Mouse (Mus musculus): ENCODE measurements around the gene Cyba. TPM values are rescaled to one million over a fixed set of nuclear protein-coding genes. Genes with fewer than 3 reads are reported as not detected.
A peak's percentile ranks its signal among the peaks of the same experiment; 100 is the strongest.

The Cyba gene
- total RNA-seq (2021): 10 to 100 TPM; 10.8 to 11.3 TPM
- long read RNA-seq, partial matches to known transcripts: 1 of 5 reads
- long read RNA-seq, other reads (novel, unspliced or antisense): 0 of 5 reads

DNA sequence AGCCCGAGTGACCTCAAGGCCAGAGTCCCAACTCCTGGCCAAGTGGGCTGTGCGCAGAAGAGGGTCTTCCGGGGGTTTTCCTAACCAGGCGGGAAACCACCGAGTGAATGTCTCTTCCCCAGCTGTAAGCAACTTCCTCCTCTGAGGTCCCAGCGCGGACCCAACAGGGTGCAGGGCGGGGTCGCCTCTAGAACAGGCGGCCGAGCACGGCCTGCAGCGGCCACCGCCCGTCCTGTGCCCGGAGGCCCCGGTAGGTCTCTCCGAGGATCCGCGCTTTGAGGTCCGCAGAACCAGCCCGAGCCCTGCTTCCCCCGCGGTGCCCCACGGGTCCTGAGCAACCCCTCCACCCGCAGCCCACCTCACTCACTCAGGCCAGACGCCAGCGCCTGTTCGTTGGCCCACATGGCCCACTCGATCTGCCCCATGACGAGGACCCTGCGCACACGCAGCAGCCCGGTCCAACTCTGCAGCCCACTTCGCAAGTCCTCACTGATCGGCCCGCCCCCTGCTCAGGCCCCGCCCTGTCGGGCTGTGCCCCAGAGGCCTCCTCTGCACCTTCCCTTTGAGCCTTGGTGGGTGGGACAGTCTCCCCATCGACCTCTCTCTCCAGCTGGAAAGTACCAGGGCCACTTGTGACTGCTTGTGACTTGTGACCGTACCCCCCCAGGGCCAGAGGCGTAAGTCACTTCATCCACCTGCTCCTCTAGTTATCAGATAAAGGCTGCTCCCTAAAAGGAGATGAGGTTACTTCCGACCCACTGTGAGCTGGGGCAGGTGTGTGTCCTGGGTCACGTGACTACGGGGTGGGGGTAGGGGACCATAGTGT, at the start of gene Cyba:
TSS of gene Cyba (minus strand) at position 488 of the 826 bp plus-strand sequence.
- no peak for DNase-seq (ENCODE audit: low spot score in 2 of 2)

GRCm38 (mm10) chr8:122482448-122482847, 49.7 kb upstream of the Cyba start:
- no peak for DNase-seq (ENCODE audit: low spot score in 2 of 2)

GRCm38 (mm10) chr8:122475580-122476320, 43.0 kb upstream of the Cyba start, which contains the start of the genes Rnf166 and Ctu2:
Gene Rnf166, minus strand, starts transcription at chr8:122476064.
Gene Ctu2, plus strand, starts transcription at chr8:122476143.
- DNase-seq (ENCODE audit: low spot score in 2 of 2): peak; percentile 83 to 92

DNA sequence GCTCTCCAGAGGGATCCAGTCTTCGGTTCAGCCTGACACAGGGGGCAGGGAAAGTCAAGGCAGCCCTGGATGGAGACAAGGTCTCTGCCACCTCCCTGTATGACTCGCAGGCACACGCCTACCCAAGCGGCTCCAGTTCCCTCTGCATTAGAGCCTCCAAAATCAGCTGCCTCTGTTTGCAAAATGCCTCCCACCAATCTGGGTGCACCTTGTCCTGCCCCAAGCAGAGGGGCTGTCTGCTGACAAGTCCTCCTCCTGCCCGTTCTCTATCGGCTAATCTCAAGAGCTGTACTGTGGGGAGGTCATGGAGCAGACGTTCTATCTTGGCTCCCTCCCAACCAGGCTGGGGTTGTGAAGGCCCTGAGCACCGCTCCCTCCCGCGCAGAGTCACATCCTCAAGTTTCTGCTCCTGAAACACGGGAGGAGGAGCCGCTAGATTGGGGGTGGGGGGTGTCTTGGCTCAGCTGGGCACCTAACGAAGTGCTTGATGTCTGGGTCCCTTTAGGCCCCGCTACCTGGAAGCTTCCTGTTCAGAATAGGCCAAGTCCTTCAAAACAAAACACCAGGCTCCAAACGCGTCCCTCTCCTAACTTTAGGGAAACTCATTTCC, 42.3 kb upstream of the Cyba start:
- peak in 1 of 2 experiments; percentile 39 for DNase-seq (ENCODE audit: low spot score in 2 of 2)

DNA sequence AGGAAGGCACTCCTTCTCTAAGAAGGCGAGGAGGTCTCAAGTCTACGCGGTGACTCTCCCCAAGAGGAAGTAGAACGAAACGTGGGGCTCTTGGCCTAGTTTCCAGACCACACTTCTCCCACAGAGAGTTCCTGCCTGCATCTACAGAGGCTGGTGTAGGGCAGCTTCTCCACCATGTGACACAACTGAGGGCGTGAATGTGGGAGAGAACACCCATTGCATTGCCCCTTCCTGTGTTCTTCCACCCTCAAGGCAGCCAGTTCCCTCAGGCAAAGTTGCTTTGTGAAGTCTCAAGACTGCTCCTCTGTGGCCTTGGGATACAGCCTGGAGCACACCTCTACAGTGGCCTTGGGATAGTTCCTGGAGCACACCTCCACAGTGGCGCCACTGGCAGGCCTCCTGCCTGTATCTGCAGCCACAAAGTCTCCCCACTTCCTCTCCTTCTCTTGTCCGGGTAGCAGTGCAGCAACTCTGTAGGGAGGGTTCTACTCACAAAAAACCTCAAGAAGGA, 41.2 kb upstream of the Cyba start:
- DNase-seq (ENCODE audit: low spot score in 2 of 2): no peak

DNA sequence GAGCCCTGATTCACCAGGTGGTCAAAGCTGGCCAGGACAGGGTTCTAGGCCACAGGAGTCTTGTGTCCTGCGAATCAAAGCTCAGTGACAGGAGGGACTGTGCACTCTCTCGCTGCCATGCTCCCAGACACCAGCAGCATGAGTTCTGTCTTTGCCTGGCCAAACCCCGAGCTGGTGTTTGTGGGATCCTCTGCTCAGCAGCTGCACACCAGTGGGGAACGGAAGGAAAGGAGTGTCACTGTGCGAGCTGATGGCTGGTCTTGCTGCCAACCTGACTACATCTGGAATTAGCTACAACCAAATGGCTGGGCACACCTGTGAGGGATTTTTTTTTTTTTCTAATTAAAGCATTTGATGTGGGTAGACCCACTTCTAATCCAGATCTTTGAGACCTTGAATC, 38.0 kb upstream of the Cyba start:
- no peak for DNase-seq (ENCODE audit: low spot score in 2 of 2)

- DNase-seq (ENCODE audit: low spot score in 2 of 2): no peak
Measured at GRCm38 (mm10) chr8:122469965-122470364, 37.2 kb upstream of the Cyba start.

DNA sequence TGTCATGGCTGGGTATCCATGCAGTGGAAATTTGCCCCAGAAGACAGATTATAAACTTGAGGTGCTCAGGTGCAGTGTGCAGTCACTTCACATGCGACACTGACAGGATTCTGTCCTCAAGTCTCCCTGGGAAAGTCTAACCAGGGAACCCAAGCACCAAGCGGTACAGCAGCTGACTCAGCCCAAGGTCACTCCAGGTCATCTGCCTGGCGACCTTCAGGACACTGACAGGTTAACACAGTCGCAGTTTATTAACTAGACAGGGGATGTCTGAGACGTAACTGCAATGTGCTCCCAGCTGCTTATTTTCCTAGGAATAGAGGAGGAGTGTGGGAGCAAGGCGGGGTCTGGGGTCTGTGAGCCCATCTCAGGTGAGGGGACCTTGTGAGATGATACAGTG, 36.7 kb upstream of the Cyba start:
- no peak for DNase-seq (ENCODE audit: low spot score in 2 of 2)

- no peak for DNase-seq (ENCODE audit: low spot score in 2 of 2)
Measured at GRCm38 (mm10) chr8:122467816-122468215, 35.1 kb upstream of the Cyba start.

DNA sequence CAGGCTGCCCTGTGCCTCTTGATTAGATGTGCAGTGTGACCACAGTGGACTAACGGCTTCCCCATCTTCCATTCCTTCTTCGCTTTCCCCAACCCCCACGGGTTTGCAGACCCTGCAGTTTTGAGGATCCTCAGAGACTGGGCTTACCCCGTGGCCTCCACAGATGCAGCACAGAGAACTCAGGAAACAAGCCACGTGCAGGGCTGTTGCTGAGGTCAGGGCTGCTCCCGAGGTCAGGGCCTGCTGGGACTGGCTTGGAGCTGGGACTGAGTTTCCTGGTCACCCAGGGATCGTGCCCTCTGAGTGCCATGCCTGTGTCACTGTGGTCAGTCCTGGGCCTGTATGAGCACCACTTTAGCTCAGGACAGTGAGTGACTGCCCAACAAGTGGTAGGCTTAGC, 32.3 kb upstream of the Cyba start:
- DNase-seq (ENCODE audit: low spot score in 2 of 2): no peak

DNA sequence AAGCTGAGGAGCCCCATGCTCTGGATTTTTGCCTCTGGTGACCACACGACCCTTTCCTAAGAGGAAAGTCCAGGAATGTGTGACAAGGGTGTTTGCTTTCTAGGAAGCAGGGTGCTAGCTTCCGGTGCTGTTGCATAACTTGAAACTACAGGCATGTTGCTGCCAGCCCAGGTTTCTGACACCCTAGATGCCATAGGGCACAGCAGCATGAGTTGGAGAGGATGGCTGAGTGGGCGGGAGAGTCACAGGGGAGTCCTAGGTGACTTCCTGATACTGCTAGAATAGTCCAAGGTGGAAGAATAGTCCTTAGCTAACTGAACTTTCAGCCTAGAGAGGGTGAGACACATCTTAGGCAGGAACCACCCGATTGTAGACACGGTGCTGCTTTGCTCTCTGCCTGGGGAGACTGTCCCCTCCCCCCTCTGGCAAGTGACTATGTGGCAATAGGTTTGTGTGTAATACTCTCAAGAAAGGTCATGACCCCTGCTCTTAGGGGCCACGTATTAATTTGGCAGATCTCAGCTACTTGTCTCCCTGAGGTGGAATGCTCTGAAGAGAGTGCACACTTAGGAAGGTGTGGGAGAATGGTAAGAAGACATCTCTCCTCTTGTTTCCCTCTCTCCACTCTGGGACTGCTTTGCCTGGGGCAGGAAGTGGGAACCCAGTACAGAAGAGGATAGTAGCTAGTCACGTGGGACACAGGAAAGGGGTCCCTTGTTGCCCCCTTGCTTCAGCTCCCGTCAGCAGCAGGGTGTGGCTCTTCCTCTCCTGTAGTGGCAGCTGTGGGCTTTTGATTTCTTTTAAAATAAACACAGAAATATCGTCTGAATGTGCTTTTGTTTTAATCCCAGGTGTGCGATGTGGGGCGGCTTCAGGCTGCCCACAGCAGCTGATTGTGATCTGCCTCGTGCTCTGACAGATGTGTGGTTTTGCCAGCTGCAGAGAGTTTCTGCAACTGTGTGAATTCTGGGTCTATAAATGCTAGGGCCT, 31.2 kb upstream of the Cyba start:
- no peak for DNase-seq (ENCODE audit: low spot score in 2 of 2)

DNA sequence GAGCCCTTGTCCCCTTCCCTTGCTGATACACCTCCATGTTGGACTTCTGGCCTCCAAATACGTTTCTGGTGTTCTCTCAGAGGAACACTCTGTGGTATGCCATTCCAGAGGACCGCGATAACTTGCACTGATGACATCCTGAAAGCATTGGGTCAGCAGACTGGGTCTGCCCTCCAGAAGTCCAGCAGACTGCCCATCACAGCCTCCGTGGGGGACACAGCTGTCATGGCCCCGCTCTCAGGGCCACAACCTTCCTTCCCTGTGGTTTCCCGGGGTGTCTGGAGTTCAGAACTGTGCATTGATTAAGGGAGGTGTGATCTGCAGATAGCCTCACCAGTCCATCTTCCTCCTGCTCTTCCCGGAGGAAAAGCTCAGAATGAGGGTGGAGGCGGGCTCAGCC, 29.8 kb upstream of the Cyba start:
- no peak for DNase-seq (ENCODE audit: low spot score in 2 of 2)

- peak; percentile 52 to 75 for DNase-seq (ENCODE audit: low spot score in 2 of 2)
Measured at GRCm38 (mm10) chr8:122461473-122462148, 28.9 kb upstream of the Cyba start.

- DNase-seq (ENCODE audit: low spot score in 2 of 2): no peak
Measured at GRCm38 (mm10) chr8:122460524-122461472, 28.1 kb upstream of the Cyba start, which contains the start of gene Snai3. Gene Snai3, minus strand, starts transcription at chr8:122460733.

GRCm38 (mm10) chr8:122459990-122460389, 27.3 kb upstream of the Cyba start:
- no peak for DNase-seq (ENCODE audit: low spot score in 2 of 2)

GRCm38 (mm10) chr8:122459218-122459900, 26.6 kb upstream of the Cyba start:
- DNase-seq (ENCODE audit: low spot score in 2 of 2): no peak

GRCm38 (mm10) chr8:122457171-122457570, 24.4 kb upstream of the Cyba start:
- no peak for DNase-seq (ENCODE audit: low spot score in 2 of 2)

DNA sequence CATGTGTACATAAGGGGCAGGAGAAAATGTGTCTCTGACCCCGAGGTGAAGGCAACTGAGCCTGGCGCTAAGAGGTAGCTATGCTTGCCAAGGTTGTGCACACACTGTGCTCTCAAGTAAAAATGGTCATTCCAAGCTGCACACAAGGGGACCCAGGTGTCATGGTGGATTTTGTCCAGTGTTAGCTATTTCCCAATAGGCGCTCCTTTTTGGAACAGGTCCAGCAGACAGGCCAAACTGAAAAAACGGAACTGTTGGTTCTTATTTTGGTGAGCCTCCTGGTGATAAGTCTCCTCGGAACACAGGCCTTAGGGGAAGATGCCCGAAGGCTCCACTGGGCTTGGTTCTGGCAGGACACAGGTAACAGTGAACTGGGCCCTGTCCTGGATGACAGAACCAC, 21.7 kb upstream of the Cyba start:
- no peak for DNase-seq (ENCODE audit: low spot score in 2 of 2)

Measured in layer of hippocampus, adult 18-20 months (tissue).